Mouse (Mus musculus) heart, postnatal 14 days (tissue): ENCODE measurements around the gene Isoc2a. TPM values are rescaled to one million over a fixed set of nuclear protein-coding genes. Genes with fewer than 3 reads are reported as not detected.
A peak's percentile ranks its signal among the peaks of the same experiment; 100 is the strongest.

Experiments used
- DNase-seq, 2 experiments: peaks; one replicate each; pipeline ENCODE4 v3.0.0; 2021 to 2022
- intact Hi-C: fragments of 180-260 bp; cut with DNase I; formaldehyde crosslinking; loops from one replicate; pipeline ENCODE4 v1.15.1; 2025
- total RNA-seq, 2 experiments: library from RNA; stranded (reverse); gene quantifications; 2 replicates each; pipeline ENCODE4 v1.2.3; 2021

The Isoc2a gene
- total RNA-seq, 2 experiments from 2014 or later = 22.9 to 27.0 TPM

DNA sequence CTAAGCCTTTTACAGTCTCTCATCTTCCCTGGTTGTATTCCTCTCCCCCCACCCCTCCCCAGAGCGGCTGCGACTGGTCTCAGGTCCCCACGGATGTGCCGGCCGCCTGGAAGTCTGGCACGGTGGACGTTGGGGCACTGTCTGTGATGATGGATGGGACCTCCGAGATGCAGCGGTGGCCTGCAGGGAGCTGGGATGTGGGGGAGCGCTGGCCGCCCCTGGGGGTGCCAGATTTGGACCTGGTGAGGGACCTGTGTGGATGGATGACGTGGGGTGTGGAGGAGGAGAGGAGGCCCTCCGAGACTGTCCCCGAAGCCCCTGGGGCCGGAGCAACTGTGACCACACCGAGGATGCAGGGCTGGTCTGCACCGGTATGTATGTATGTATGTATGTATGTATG lies 51.4 kb downstream of the Isoc2a start:
- intact Hi-C loops = no loop called here
- no peak for DNase-seq

GRCm38 (mm10) chr7:4933103-4933502 lies 56.1 kb downstream of the Isoc2a start:
- intact Hi-C loops = no loop called here
- DNase-seq = no peak

- intact Hi-C loops = no loop called here
These were observed 57.4 kb downstream of the Isoc2a start for GRCm38 (mm10) chr7:4934160-4934914.

DNA sequence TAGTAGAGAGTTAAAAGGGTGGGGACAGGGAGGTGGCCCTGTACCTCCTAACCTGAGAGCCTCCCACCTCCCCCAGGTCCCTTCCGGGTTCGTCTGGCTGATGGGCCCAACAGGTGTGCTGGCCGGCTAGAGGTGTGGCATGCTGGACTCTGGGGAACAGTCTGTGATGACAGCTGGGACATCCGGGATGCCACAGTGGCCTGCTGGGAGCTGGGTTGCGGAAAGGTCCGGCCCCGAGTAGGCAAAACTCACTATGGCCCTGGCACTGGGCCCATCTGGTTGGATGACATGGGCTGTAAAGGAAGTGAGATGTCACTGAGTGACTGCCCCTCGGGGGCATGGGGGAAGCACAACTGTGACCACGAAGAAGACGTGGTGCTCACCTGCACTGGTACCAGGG lies 59.9 kb downstream of the Isoc2a start:
- DNase-seq = no peak
- intact Hi-C loops = no loop called here

More at GRCm38 (mm10) chr7:4934160-4934914, 57.4 kb downstream of the Isoc2a start:
- no peak for DNase-seq

DNA sequence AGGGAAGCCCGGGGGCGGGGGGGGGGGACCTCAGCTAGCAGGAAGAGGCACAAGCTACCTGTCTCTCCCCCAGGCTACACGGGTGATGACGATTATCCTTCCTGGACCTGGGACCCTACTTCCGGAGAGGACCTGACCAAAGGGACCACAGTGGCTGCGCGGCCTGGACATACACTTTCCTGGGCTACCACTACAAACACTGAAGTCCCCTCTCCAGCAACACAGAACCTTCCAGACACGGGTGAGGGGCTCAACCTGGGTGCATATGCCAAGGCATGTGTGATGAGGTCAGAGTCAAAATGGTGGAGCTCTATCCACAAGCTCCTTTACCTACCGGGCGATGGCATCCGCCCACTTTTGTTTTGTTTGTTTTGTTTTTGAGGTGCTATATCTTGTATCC lies 60.4 kb downstream of the Isoc2a start:
- intact Hi-C loops = no loop called here
- DNase-seq = no peak

DNA sequence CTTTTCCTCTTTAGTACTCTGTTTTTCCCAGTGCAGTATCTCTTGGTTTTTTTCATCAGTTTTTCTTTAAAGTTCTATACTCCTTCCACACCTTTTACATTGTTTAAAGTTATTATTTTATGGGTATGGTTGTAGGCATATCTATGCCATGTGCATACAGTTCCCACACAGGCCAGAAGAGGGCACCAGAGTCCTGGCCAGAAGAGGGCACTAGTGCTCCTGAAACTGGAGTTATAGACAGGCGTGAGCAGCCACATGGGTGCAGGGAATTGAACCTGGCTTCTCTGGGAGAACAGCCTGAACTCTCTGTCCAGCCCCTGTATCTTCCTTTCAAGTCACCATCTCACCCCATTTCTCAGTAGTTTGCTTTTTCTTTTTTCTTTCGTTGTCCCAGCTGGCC lies 61.5 kb downstream of the Isoc2a start:
- DNase-seq = peak; percentile 76 to 85
- intact Hi-C loops = loop anchor here (2.0 kb wide), 1 partner anchor 28 kb away; no protein-coding TSS in a partner anchor

DNA sequence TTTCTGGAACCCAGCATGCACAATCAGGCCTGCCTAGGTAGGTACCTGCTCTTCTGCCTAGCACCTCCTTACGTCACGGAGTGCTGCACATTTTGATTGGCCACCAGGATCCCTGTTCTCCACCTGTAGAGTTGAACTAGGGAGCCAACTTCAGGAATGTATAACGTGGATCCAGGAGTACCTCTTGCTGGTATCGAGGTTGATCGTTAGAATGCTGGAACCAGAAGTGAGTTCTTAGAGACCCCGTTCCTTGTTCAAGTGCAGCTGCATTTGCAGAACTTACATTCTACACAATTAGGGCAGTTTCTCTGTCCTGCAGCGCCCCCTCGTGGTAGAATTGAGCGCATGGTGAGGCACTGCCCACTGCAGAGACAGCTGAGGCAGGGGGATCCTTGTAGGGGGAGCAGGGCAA lies 63.1 kb downstream of the Isoc2a start:
- intact Hi-C loops = loop anchor here (2.0 to 10.0 kb wide), 5 partner anchors 75 to 383 kb away; partner anchors contain the start of genes Rasl2-9 and Ube2s

DNA sequence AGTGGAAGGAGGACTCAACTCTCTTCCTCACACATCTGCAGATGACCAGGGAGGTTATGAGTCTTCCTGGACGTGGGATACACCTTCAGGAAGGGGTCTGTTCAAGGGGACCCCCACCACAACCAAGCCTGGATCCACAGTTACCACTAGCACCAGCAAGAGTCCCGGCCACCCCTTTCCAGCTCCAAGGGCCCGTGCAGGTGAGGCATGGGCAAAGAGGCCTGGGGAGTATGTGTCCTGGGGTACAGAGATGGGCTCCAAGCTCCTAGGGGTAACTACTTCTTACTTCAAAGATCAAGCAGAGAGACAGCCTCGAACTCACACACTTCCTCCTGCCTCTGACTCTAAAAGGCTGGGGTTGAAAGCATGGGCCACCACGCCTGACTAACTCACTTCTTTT lies 65.7 kb downstream of the Isoc2a start:
- DNase-seq = no peak
- intact Hi-C loops = loop anchor here (1.0 to 10.0 kb wide), 5 partner anchors 22 to 318 kb away; partner anchors contain the start of genes Rasl2-9, Sbk2 and Ube2s

More for the DNA sequence above, 63.1 kb downstream of the Isoc2a start:
- peak; percentile 83 to 90 for DNase-seq

DNA sequence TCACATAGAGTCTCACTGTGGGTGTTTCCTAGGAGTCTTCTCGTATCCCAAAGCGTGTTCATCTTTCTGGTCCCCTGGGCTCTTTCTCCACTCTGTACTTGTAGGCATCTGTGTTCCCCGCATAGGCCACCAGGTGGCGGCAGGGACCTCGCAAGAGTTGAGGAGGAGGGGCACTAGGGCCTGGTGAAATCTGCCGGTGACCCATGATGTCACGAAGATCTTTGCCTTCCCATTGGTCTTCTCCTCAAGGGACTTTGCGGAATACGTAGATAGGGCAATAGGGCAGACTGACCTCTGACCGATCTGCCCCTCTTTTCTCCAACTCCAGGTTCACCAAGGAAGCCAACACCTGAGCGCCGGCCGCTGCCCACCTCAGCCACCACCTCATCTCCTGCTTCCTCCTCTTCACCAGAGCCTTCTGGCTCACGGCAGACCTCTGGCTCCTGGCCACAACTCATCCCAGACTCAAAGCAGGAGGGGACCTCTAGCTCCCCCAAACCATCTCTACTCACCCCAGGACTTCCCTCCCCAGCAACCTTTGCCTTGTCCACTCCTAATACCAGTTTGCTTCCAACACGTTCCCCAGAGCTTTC lies 66.4 kb downstream of the Isoc2a start:
- intact Hi-C loops = loop anchor here (1.0 to 10.0 kb wide), 5 partner anchors 21 to 319 kb away; partner anchors contain the start of genes Rasl2-9, Sbk2 and Ube2s

More for the DNA sequence above, 66.4 kb downstream of the Isoc2a start:
- peak; percentile 93 to 98 for DNase-seq

Other genes with a start within 250 kb of the Isoc2a start
- 1 to 10 TPM; 6.8 to 7.4 TPM for gene Tmem86b, start 245.7 kb upstream of the Isoc2a start, total RNA-seq
- 10 to 100 TPM; 73.7 to 78.8 TPM for gene Ppp6r1, start 218.1 kb upstream of the Isoc2a start, total RNA-seq
- gene Hspbp1, start 192.1 kb upstream of the Isoc2a start, total RNA-seq = 10 to 100 TPM; 29.2 to 33.7 TPM
- 1 to 10 TPM; 1.6 to 1.8 TPM for gene Brsk1, start 186.5 kb upstream of the Isoc2a start, total RNA-seq
- not detected for gene Tmem150b, start 151.9 kb upstream of the Isoc2a start, total RNA-seq
- gene Kmt5c, start 137.0 kb upstream of the Isoc2a start, total RNA-seq = 10 to 100 TPM; 30.5 to 31.9 TPM
- gene Cox6b2, start 124.1 kb upstream of the Isoc2a start, total RNA-seq = 1 to 10 TPM; 5.2 to 7.0 TPM
- gene Fam71e2, start 105.9 kb upstream of the Isoc2a start, total RNA-seq = not detected
- gene Il11, start 94.3 kb upstream of the Isoc2a start, total RNA-seq = under 1 TPM in 1 of 2 experiments, not detected in 1; 0.12 TPM
- gene Tmem190, start 94.2 kb upstream of the Isoc2a start, total RNA-seq = not detected
- 1 to 10 TPM; 4.2 to 4.3 TPM for gene Tmem238, start 87.5 kb upstream of the Isoc2a start, total RNA-seq
- 100 to 1,000 TPM; 469 to 532 TPM for gene Rpl28, start 84.3 kb upstream of the Isoc2a start, total RNA-seq
- gene Ube2s, start 64.6 kb upstream of the Isoc2a start, total RNA-seq = 100 to 1,000 TPM in 1 of 2 experiments, 10 to 100 TPM in 1; 97.9 to 112 TPM
- gene Shisa7, start 32.5 kb upstream of the Isoc2a start, total RNA-seq = under 1 TPM in 1 of 2 experiments, not detected in 1; 0.05 TPM
- 1 to 10 TPM; 3.1 to 4.2 TPM for gene Isoc2b, start 6.9 kb upstream of the Isoc2a start, total RNA-seq
- gene Gm36210, start 29.4 kb downstream of the Isoc2a start, total RNA-seq = not detected
- gene Zfp628, start 38.1 kb downstream of the Isoc2a start, total RNA-seq = 1 to 10 TPM; 9.4 to 9.6 TPM
- 1 to 10 TPM; 5.9 to 6.1 TPM for gene Nat14, start 44.9 kb downstream of the Isoc2a start, total RNA-seq
- gene Ssc5d, start 48.6 kb downstream of the Isoc2a start, total RNA-seq = 1 to 10 TPM; 7.8 TPM
- 10 to 100 TPM in 1 of 2 experiments, 1 to 10 TPM in 1; 4.2 to 11.6 TPM for gene Sbk2, start 87.3 kb downstream of the Isoc2a start, total RNA-seq
- gene Sbk3, start 94.0 kb downstream of the Isoc2a start, total RNA-seq = 10 to 100 TPM; 14.9 to 37.3 TPM
- gene Zfp579, start 119.0 kb downstream of the Isoc2a start, total RNA-seq = 10 to 100 TPM; 14.3 to 18.1 TPM
- gene Zfp524, start 137.3 kb downstream of the Isoc2a start, total RNA-seq = 1 to 10 TPM; 8.1 to 8.6 TPM
- 10 to 100 TPM; 17.0 to 20.2 TPM for gene Fiz1, start 137.5 kb downstream of the Isoc2a start, total RNA-seq
- not detected for gene Gm44973, start 138.3 kb downstream of the Isoc2a start, total RNA-seq
- gene Zfp865, start 143.2 kb downstream of the Isoc2a start, total RNA-seq = 10 to 100 TPM; 18.2 to 19.9 TPM
- under 1 TPM; 0.17 TPM for gene Ccdc106, start 143.4 kb downstream of the Isoc2a start, total RNA-seq
- gene 4632433K11Rik, start 157.0 kb downstream of the Isoc2a start, total RNA-seq = not detected
- 1 to 10 TPM; 5.0 to 6.6 TPM for gene Zfp784, start 161.3 kb downstream of the Isoc2a start, total RNA-seq
- gene Zfp580, start 174.4 kb downstream of the Isoc2a start, total RNA-seq = 1 to 10 TPM; 5.5 to 7.9 TPM
- gene U2af2, start 185.0 kb downstream of the Isoc2a start, total RNA-seq = 10 to 100 TPM; 85.6 to 94.1 TPM
- gene Epn1, start 203.1 kb downstream of the Isoc2a start, total RNA-seq = 100 to 1,000 TPM; 181 TPM
- gene Rfpl4, start 239.8 kb downstream of the Isoc2a start, total RNA-seq = not detected
- gene Rasl2-9, start 248.8 kb downstream of the Isoc2a start, total RNA-seq = 1 to 10 TPM; 5.3 to 5.8 TPM